ENCODE assay signal across 8 mouse cellular contexts in the genomic region with DNA sequence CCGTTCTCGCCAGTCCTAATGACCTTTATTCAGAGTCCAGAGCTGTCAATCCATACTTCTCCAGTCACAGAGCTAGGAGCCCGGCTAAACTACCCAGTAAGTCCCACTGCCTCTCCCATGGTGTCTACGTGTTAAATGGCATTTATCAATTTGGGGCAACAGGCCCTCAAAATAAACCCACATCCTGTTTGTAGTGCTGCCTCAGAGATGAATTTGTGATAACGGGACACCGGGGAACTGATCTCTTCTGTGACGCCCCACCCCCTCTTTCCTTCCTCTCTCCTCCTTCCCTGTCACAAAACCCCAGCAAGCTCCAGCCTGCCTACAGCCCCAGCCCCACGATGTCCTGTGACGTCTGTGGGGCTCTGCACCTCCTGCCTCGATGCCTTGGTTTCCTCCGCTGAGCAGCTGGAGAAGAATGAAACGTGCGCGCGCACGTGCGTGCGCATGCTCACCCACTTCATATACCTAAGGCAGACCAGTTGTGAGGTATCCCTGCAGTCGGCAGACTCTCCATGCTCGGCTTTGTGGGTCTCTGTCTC. TPM values are rescaled to one million over a fixed set of nuclear protein-coding genes. Genes with fewer than 3 reads are reported as not detected.
DNase-seq lines count a peak whose midpoint lies in the region; ATAC-seq and TF ChIP-seq lines count a peak whose summit lies in the region.

No protein-coding gene starts in this region.

- peaks cover 9% of the 10 kb centered on the region for H3K4me1 ChIP-seq in heart, adult 2 months (ENCODE audit: control insufficient read depth, insufficient read depth, low read length)
- H3K4me1 ChIP-seq in forebrain, embryonic 12.5 days: no peaks in the 10 kb centered on the region

- intact Hi-C loops in heart, adult 2 months (cut with DNase I): no loop called here
- intact Hi-C loops in heart, postnatal 25 days (cut with DNase I): no loop called here
- intact Hi-C loops in heart, postnatal 36 days (cut with DNase I): no loop called here
- intact Hi-C loops in gastrocnemius, postnatal 36 days (cut with DNase I): no loop called here

- 32% methylated on average over 20 of the region's 20 CpGs for WGBS in heart, adult 2 months
- WGBS in forebrain, embryonic 12.5 days: 86% methylated on average over 20 of the region's 20 CpGs

- H3K4me2 ChIP-seq in forebrain, embryonic 12.5 days: no peak overlapping the region

- peak; percentile 60 to 78 for DNase-seq in heart, adult 2 months
- no peak for DNase-seq in heart, postnatal 25 days (ENCODE audit: low spot score)
- DNase-seq in heart, postnatal 36 days: peak; percentile 36 to 43
- peak; percentile 70 to 73 for DNase-seq in lung, adult 18-20 months
- DNase-seq in thymus, adult 18-20 months: peak; percentile 91 to 96
- DNase-seq in gastrocnemius, postnatal 36 days: no peak
- no peak for DNase-seq in frontal cortex, postnatal 25 days (ENCODE audit: low spot score in 2 of 2)

- H3K4me3 ChIP-seq in heart, adult 2 months: no peak overlapping the region
- no peak overlapping the region for H3K4me3 ChIP-seq in forebrain, embryonic 12.5 days (replicated peaks)

- TF ChIP-seq EP300 in heart, adult 2 months (IDR thresholded peaks at IDR 0.05; ENCODE audit: insufficient read depth, low read depth, low read length): peak; percentile 49; the same call in 1 of the 2 replicates

- no peaks in the 10 kb centered on the region for H3K79me2 ChIP-seq in heart, adult 2 months (replicated peaks; ENCODE audit: control insufficient read depth, insufficient read depth, low read length)

- no peak for ATAC-seq in forebrain, embryonic 12.5 days (ENCODE audit: low FRiP score)

- 0 out of 2 replicates have a peak overlapping the region, but pooled peaks have one; percentile 21 for H3K9ac ChIP-seq in heart, adult 2 months (ENCODE audit: low read depth, low read length)
- no peak overlapping the region for H3K9ac ChIP-seq in forebrain, embryonic 12.5 days

- no peaks in the 10 kb centered on the region for H3K36me3 ChIP-seq in heart, adult 2 months (ENCODE audit: control insufficient read depth, insufficient read depth, low read length)
- no peaks in the 10 kb centered on the region for H3K36me3 ChIP-seq in forebrain, embryonic 12.5 days (replicated peaks)

- peak overlapping the region; percentile 76 for H3K27ac ChIP-seq in heart, adult 2 months
- no peak overlapping the region for H3K27ac ChIP-seq in forebrain, embryonic 12.5 days

- H3K9me3 ChIP-seq in forebrain, embryonic 12.5 days: no peaks in the 10 kb centered on the region

- H3K27me3 ChIP-seq in heart, adult 2 months (ENCODE audit: control insufficient read depth, insufficient read depth, low read length): no peaks in the 10 kb centered on the region
- H3K27me3 ChIP-seq in forebrain, embryonic 12.5 days: no peaks in the 10 kb centered on the region

- TF ChIP-seq CTCF in heart, adult 2 months (IDR thresholded peaks at IDR 0.05): no peak

- 0 out of 2 replicates have a peak, but pooled peaks have one; percentile 38 for TF ChIP-seq POLR2A in heart, adult 2 months (IDR thresholded peaks at IDR 0.05; ENCODE audit: insufficient read depth, low read depth, low read length)

RNA-seq across cellular contexts. Expression of gene Fam102a, which starts 39.9 kb away (rescaled TPM):
- total RNA-seq in heart, adult 2 months (2021): 1 to 10 TPM; 7.0 to 7.1 TPM
- polyA plus RNA-seq in heart, adult 2 months (2012; rRNA removed): 9.2 and 10.6 TPM in 2 replicates
- total RNA-seq in heart, postnatal 25 days (2021): 1 to 10 TPM; 7.8 to 9.2 TPM
- 10 to 100 TPM in 1 of 2 experiments, 1 to 10 TPM in 1; 8.9 to 10.6 TPM for total RNA-seq in heart, postnatal 36 days (2021)
- 8.7 and 9.6 TPM in 2 replicates for polyA plus RNA-seq in forebrain, embryonic 12.5 days (2016; fragmentation: Nextera tagmentation; extraction: Ambion mirVana)
- total RNA-seq in gastrocnemius, postnatal 36 days (2021): 1 to 10 TPM; 2.6 to 2.7 TPM

RNA-seq across cellular contexts. Expression of gene Slc25a25, which starts 44.0 kb away (rescaled TPM):
- total RNA-seq in heart, adult 2 months (2021): 10 to 100 TPM in 1 of 2 experiments, 1 to 10 TPM in 1; 8.5 to 10.1 TPM
- 5.7 and 7.3 TPM in 2 replicates for polyA plus RNA-seq in heart, adult 2 months (2012; rRNA removed)
- total RNA-seq in heart, postnatal 25 days (2021): 1 to 10 TPM; 5.6 to 7.5 TPM
- 10 to 100 TPM in 1 of 2 experiments, 1 to 10 TPM in 1; 4.8 to 12.4 TPM for total RNA-seq in heart, postnatal 36 days (2021)
- polyA plus RNA-seq in forebrain, embryonic 12.5 days (2016; fragmentation: Nextera tagmentation; extraction: Ambion mirVana): 38.8 and 39.9 TPM in 2 replicates
- total RNA-seq in gastrocnemius, postnatal 36 days (2021): 100 to 1,000 TPM in 1 of 2 experiments, 10 to 100 TPM in 1; 71.7 to 145 TPM

RNA-seq across cellular contexts. Expression of gene Naif1, which starts 45.0 kb away (rescaled TPM):
- 1 to 10 TPM; 2.8 to 3.4 TPM for total RNA-seq in heart, adult 2 months (2021)
- polyA plus RNA-seq in heart, adult 2 months (2012; rRNA removed): 3.7 and 4.6 TPM in 2 replicates
- total RNA-seq in heart, postnatal 25 days (2021): 1 to 10 TPM; 3.4 to 4.2 TPM
- total RNA-seq in heart, postnatal 36 days (2021): 1 to 10 TPM; 3.1 to 3.8 TPM
- 6.1 and 6.2 TPM in 2 replicates for polyA plus RNA-seq in forebrain, embryonic 12.5 days (2016; fragmentation: Nextera tagmentation; extraction: Ambion mirVana)
- total RNA-seq in gastrocnemius, postnatal 36 days (2021): 1 to 10 TPM; 1.8 to 1.9 TPM

Comparison
In these comparisons a context has a peak if more than half of its experiments do, and no peak if none do; other contexts are left out.
1. DNase-seq: peak in heart, adult 2 months (2 of 2), heart, postnatal 36 days (2 of 2), lung, adult 18-20 months (2 of 2) and thymus, adult 18-20 months (2 of 2); none in heart, postnatal 25 days (single experiment), gastrocnemius, postnatal 36 days (0 of 2) and frontal cortex, postnatal 25 days (0 of 2).
2. RNA of gene Slc25a25, which starts 44.0 kb away (total RNA-seq): 71.7 to 145 TPM in gastrocnemius, postnatal 36 days; 4.8 to 12.4 TPM in heart, postnatal 36 days, 8.5 to 10.1 TPM in heart, adult 2 months and 5.6 to 7.5 TPM in heart, postnatal 25 days; every median in the first group is over 4 times any median in the second.